Mouse (Mus musculus) liver, embryonic 14.5 days (tissue): Measurements from ENCODE around the gene Tfcp2l1.

Experiments
- CTCF ChIP-seq: IDR thresholded peaks from 2 replicates; pipeline ENCODE4 v1.5.1; 2016; ENCODE audit warnings: antibody characterized with exemption, low read depth, control low read depth
- EP300 ChIP-seq: IDR thresholded peaks from 2 replicates; pipeline ENCODE4 v1.6.1; 2016; ENCODE audit warnings: antibody characterized with exemption, low read depth

- no peak for TF ChIP-seq CTCF
- TF ChIP-seq EP300, result no peak
Measured at GRCm38 (mm10) chr1:118633415-118633980, 5.8 kb downstream of the Tfcp2l1 start.
